Mouse (Mus musculus): Measurements from ENCODE around the gene Madd. TPM values are rescaled to one million over a fixed set of nuclear protein-coding genes. Genes with fewer than 3 reads are reported as not detected.

Madd gene
- 10 to 100 TPM; 58.0 to 78.6 (median 69.2) TPM for polyA plus RNA-seq (2017; shearing (Covaris generic))

GRCm38 (mm10) chr2:91183711-91184405, at the start of gene Madd:
Madd (minus strand) TSS chr2:91183837.
- peak; percentile 61 for ATAC-seq

GRCm38 (mm10) chr2:91229735-91230134, 46.1 kb upstream of the Madd start:
- no peak for ATAC-seq

- no peak for ATAC-seq
These were observed 40.0 kb upstream of the Madd start for GRCm38 (mm10) chr2:91223614-91224013.

- ATAC-seq, result no peak
These were observed 36.9 kb upstream of the Madd start for GRCm38 (mm10) chr2:91220501-91220900.

GRCm38 (mm10) chr2:91217032-91217431, 33.4 kb upstream of the Madd start:
- ATAC-seq, result no peak

GRCm38 (mm10) chr2:91213311-91213710, 29.7 kb upstream of the Madd start:
- ATAC-seq, result no peak

GRCm38 (mm10) chr2:91206254-91206775, 22.7 kb upstream of the Madd start:
- ATAC-seq, result no peak

GRCm38 (mm10) chr2:91202972-91203656, 19.5 kb upstream of the Madd start:
- peak; percentile 62 for ATAC-seq

GRCm38 (mm10) chr2:91202222-91202971, 18.8 kb upstream of the Madd start, which contains the start of the genes Nr1h3 and Acp2:
Nr1h3 (minus strand) TSS chr2:91202834.
Acp2 (plus strand) TSS chr2:91202885.
- peak; percentile 78 for ATAC-seq

- ATAC-seq, result no peak
These were observed 15.3 kb upstream of the Madd start for GRCm38 (mm10) chr2:91198888-91199287.

GRCm38 (mm10) chr2:91196577-91197001, 13.0 kb upstream of the Madd start:
- no peak for ATAC-seq

- peak; percentile 69 for ATAC-seq
These were observed 11.1 kb upstream of the Madd start for GRCm38 (mm10) chr2:91194624-91195332.

GRCm38 (mm10) chr2:91190501-91190900, 6.9 kb upstream of the Madd start:
- no peak for ATAC-seq

GRCm38 (mm10) chr2:91187431-91187830, 3.8 kb upstream of the Madd start:
- ATAC-seq, result peak; percentile 33

GRCm38 (mm10) chr2:91186208-91186607, 2.6 kb upstream of the Madd start:
- ATAC-seq, result no peak

GRCm38 (mm10) chr2:91183148-91183513, 506 bp downstream of the Madd start:
- peak; percentile 79 for ATAC-seq

- ATAC-seq, result peak; percentile 66
These were observed 1.1 kb downstream of the Madd start for GRCm38 (mm10) chr2:91182405-91183147.

- ATAC-seq, result no peak
These were observed 1.6 kb downstream of the Madd start for GRCm38 (mm10) chr2:91182016-91182404.

- no peak for ATAC-seq
These were observed 2.9 kb downstream of the Madd start for GRCm38 (mm10) chr2:91180706-91181105.

- ATAC-seq, result no peak
These were observed 3.8 kb downstream of the Madd start for GRCm38 (mm10) chr2:91179825-91180224.

- ATAC-seq, result no peak
These were observed 7.4 kb downstream of the Madd start for GRCm38 (mm10) chr2:91176234-91176633.

GRCm38 (mm10) chr2:91175490-91175889, 8.1 kb downstream of the Madd start:
- no peak for ATAC-seq

Measured in inflammation-experienced regulatory T-cells, adult 6 months (primary cell).